Mouse (Mus musculus): ENCODE data around the gene Cyp4a12b. TPM values are rescaled to one million over a fixed set of nuclear protein-coding genes. Genes with fewer than 3 reads are reported as not detected.
"Not testable (repeated sequence)": the region's sequence is repeated elsewhere in the genome, so short reads cannot be mapped to it uniquely, and the experiment has no call there.

The Cyp4a12b gene
- not detected in 2 replicates for polyA plus RNA-seq (2014; fragmentation: Nextera tagmentation; extraction: Ambion mirVana)

- not testable (repeated sequence) for H3K27ac ChIP-seq (ENCODE audit: low read depth); H3K4me2 ChIP-seq (ENCODE audit: low read length); H3K4me3 ChIP-seq (ENCODE audit: low read depth, low read length); H3K36me3 ChIP-seq (ENCODE audit: control insufficient read depth, insufficient read depth, low read length); DNase-seq (ENCODE audit: low spot score); H3K4me1 ChIP-seq (replicated peaks; ENCODE audit: control insufficient read depth, insufficient read depth, low read length); H3K27me3 ChIP-seq (replicated peaks; ENCODE audit: control insufficient read depth, insufficient read depth, low read length); H3K9me3 ChIP-seq (ENCODE audit: control insufficient read depth, low read length); H3K9ac ChIP-seq (ENCODE audit: low read length); ATAC-seq (replicated peaks; ENCODE audit: low FRiP score, low TSS enrichment, low read depth)
Observed at GRCm38 (mm10) chr4:115411324-115411723, at the start of gene Cyp4a12b. TSS of gene Cyp4a12b (plus strand) at chr4:115411624.

- not testable (repeated sequence) for H3K4me1 ChIP-seq (replicated peaks; ENCODE audit: control insufficient read depth, insufficient read depth, low read length); H3K9ac ChIP-seq (ENCODE audit: low read length); H3K36me3 ChIP-seq (ENCODE audit: control insufficient read depth, insufficient read depth, low read length); H3K4me3 ChIP-seq (ENCODE audit: low read depth, low read length); DNase-seq (ENCODE audit: low spot score); H3K4me2 ChIP-seq (ENCODE audit: low read length); H3K27ac ChIP-seq (ENCODE audit: low read depth); H3K27me3 ChIP-seq (replicated peaks; ENCODE audit: control insufficient read depth, insufficient read depth, low read length); ATAC-seq (replicated peaks; ENCODE audit: low FRiP score, low TSS enrichment, low read depth); H3K9me3 ChIP-seq (ENCODE audit: control insufficient read depth, low read length)
- 68% methylated on average over 3 of the region's 3 CpGs for WGBS
Observed at GRCm38 (mm10) chr4:115365624-115366023, 45.8 kb upstream of the Cyp4a12b start.

- DNase-seq (ENCODE audit: low spot score); H3K27ac ChIP-seq (ENCODE audit: low read depth); H3K4me3 ChIP-seq (ENCODE audit: low read depth, low read length); H3K9ac ChIP-seq (ENCODE audit: low read length); ATAC-seq (replicated peaks; ENCODE audit: low FRiP score, low TSS enrichment, low read depth); H3K4me2 ChIP-seq (ENCODE audit: low read length); H3K9me3 ChIP-seq (ENCODE audit: control insufficient read depth, low read length); H3K27me3 ChIP-seq (replicated peaks; ENCODE audit: control insufficient read depth, insufficient read depth, low read length); H3K4me1 ChIP-seq (replicated peaks; ENCODE audit: control insufficient read depth, insufficient read depth, low read length); H3K36me3 ChIP-seq (ENCODE audit: control insufficient read depth, insufficient read depth, low read length): not testable (repeated sequence)
Observed at GRCm38 (mm10) chr4:115368067-115368466, 43.4 kb upstream of the Cyp4a12b start.

- WGBS: 84% methylated on average over 2 of the region's 2 CpGs
Observed at GRCm38 (mm10) chr4:115396256-115396655, 15.2 kb upstream of the Cyp4a12b start.

GRCm38 (mm10) chr4:115396950-115397349 is 14.5 kb upstream of the Cyp4a12b start:
- not testable (repeated sequence) for H3K27ac ChIP-seq (ENCODE audit: low read depth); H3K9me3 ChIP-seq (ENCODE audit: control insufficient read depth, low read length); H3K27me3 ChIP-seq (replicated peaks; ENCODE audit: control insufficient read depth, insufficient read depth, low read length); H3K4me3 ChIP-seq (ENCODE audit: low read depth, low read length); DNase-seq (ENCODE audit: low spot score); ATAC-seq (replicated peaks; ENCODE audit: low FRiP score, low TSS enrichment, low read depth); H3K4me1 ChIP-seq (replicated peaks; ENCODE audit: control insufficient read depth, insufficient read depth, low read length); H3K36me3 ChIP-seq (ENCODE audit: control insufficient read depth, insufficient read depth, low read length); H3K9ac ChIP-seq (ENCODE audit: low read length); H3K4me2 ChIP-seq (ENCODE audit: low read length)

More at GRCm38 (mm10) chr4:115396256-115396655, 15.2 kb upstream of the Cyp4a12b start:
- H3K4me3 ChIP-seq (ENCODE audit: low read depth, low read length); DNase-seq (ENCODE audit: low spot score); H3K9ac ChIP-seq (ENCODE audit: low read length); H3K27ac ChIP-seq (ENCODE audit: low read depth); H3K4me1 ChIP-seq (replicated peaks; ENCODE audit: control insufficient read depth, insufficient read depth, low read length); H3K4me2 ChIP-seq (ENCODE audit: low read length); H3K27me3 ChIP-seq (replicated peaks; ENCODE audit: control insufficient read depth, insufficient read depth, low read length); H3K9me3 ChIP-seq (ENCODE audit: control insufficient read depth, low read length); H3K36me3 ChIP-seq (ENCODE audit: control insufficient read depth, insufficient read depth, low read length); ATAC-seq (replicated peaks; ENCODE audit: low FRiP score, low TSS enrichment, low read depth): not testable (repeated sequence)

- Histone ChIP-seq H3K4me2 (ENCODE audit: low read length) (no peak overlapping the region), H3K4me3 (ENCODE audit: low read depth, low read length) (no peak overlapping the region), H3K27ac (ENCODE audit: low read depth) (no peak overlapping the region), H3K9me3 (ENCODE audit: control insufficient read depth, low read length) (no peaks in the 10 kb centered on the region), H3K9ac (ENCODE audit: low read length) (no peak overlapping the region), H3K36me3 (ENCODE audit: control insufficient read depth, insufficient read depth, low read length) (no peaks in the 10 kb centered on the region), H3K27me3 (replicated peaks; ENCODE audit: control insufficient read depth, insufficient read depth, low read length) (no peaks in the 10 kb centered on the region), H3K4me1 (replicated peaks; ENCODE audit: control insufficient read depth, insufficient read depth, low read length) (no peaks in the 10 kb centered on the region)
- DNase-seq (ENCODE audit: low spot score) (no peak), ATAC-seq (replicated peaks; ENCODE audit: low FRiP score, low TSS enrichment, low read depth) (no peak)
- 70% methylated on average over 3 of the region's 3 CpGs for WGBS
Observed at GRCm38 (mm10) chr4:115450577-115451137, 39.2 kb downstream of the Cyp4a12b start.

GRCm38 (mm10) chr4:115452304-115452703 is 40.9 kb downstream of the Cyp4a12b start, which contains the start of gene Cyp4a30b:
TSS of gene Cyp4a30b (plus strand) at chr4:115452604.
- H3K4me3 ChIP-seq (ENCODE audit: low read depth, low read length): no peak within 1 kb of the TSS
- no peak within 1 kb of the TSS for H3K27ac ChIP-seq (ENCODE audit: low read depth)
- no peak within 1 kb of the TSS for H3K9ac ChIP-seq (ENCODE audit: low read length)
- DNase-seq (ENCODE audit: low spot score) (no peak), ATAC-seq (replicated peaks; ENCODE audit: low FRiP score, low TSS enrichment, low read depth) (no peak)
- no peaks in the 10 kb centered on the region for H3K4me1 ChIP-seq (replicated peaks; ENCODE audit: control insufficient read depth, insufficient read depth, low read length)
- no peak within 1 kb of the TSS for H3K4me2 ChIP-seq (ENCODE audit: low read length)
- 66% methylated on average over 3 of the region's 3 CpGs for WGBS
- no peaks in the 10 kb centered on the region for H3K27me3 ChIP-seq (replicated peaks; ENCODE audit: control insufficient read depth, insufficient read depth, low read length)
- no peaks in the 10 kb centered on the region for H3K9me3 ChIP-seq (ENCODE audit: control insufficient read depth, low read length)
- no peaks in the 10 kb centered on the region for H3K36me3 ChIP-seq (ENCODE audit: control insufficient read depth, insufficient read depth, low read length)

GRCm38 (mm10) chr4:115473585-115473984 is 62.2 kb downstream of the Cyp4a12b start:
- not testable (repeated sequence) for H3K4me2 ChIP-seq (ENCODE audit: low read length); H3K36me3 ChIP-seq (ENCODE audit: control insufficient read depth, insufficient read depth, low read length); DNase-seq (ENCODE audit: low spot score); H3K4me3 ChIP-seq (ENCODE audit: low read depth, low read length); H3K9me3 ChIP-seq (ENCODE audit: control insufficient read depth, low read length); H3K9ac ChIP-seq (ENCODE audit: low read length); ATAC-seq (replicated peaks; ENCODE audit: low FRiP score, low TSS enrichment, low read depth); H3K27me3 ChIP-seq (replicated peaks; ENCODE audit: control insufficient read depth, insufficient read depth, low read length); H3K4me1 ChIP-seq (replicated peaks; ENCODE audit: control insufficient read depth, insufficient read depth, low read length); H3K27ac ChIP-seq (ENCODE audit: low read depth)
- WGBS: 76% methylated on average over 3 of the region's 3 CpGs

GRCm38 (mm10) chr4:115476051-115476450 is 64.6 kb downstream of the Cyp4a12b start:
- H3K36me3 ChIP-seq (ENCODE audit: control insufficient read depth, insufficient read depth, low read length); H3K4me1 ChIP-seq (replicated peaks; ENCODE audit: control insufficient read depth, insufficient read depth, low read length); H3K4me3 ChIP-seq (ENCODE audit: low read depth, low read length); H3K9me3 ChIP-seq (ENCODE audit: control insufficient read depth, low read length); H3K4me2 ChIP-seq (ENCODE audit: low read length); H3K27me3 ChIP-seq (replicated peaks; ENCODE audit: control insufficient read depth, insufficient read depth, low read length); H3K27ac ChIP-seq (ENCODE audit: low read depth); ATAC-seq (replicated peaks; ENCODE audit: low FRiP score, low TSS enrichment, low read depth); H3K9ac ChIP-seq (ENCODE audit: low read length); DNase-seq (ENCODE audit: low spot score): not testable (repeated sequence)
